Mouse (Mus musculus): Measurements from ENCODE around the gene Hoxb8.

Gene Hoxb8

DNA sequence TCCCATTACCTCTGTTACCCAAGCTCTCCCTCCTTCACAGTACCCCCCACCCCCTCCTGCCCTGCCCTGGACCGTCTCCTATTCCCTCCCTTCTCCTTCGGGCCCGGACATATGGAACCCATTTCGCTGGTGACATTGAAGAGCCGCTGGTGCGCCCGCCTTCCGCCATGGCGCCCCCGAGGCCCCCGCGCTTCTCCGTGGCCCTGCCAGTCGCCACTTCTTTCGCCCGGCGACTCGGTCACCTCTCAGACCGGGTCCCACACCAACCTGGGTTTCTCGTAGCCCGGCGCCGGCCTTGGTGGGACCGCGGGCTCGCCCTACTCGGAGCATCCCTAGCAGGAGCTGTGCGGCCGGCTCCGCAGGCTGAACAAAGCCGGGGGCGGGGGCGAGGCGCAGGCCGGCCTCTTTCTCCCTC lies 50.9 kb downstream of the Hoxb8 start:
- DNase-seq (ENCODE audit: low spot score in 2 of 2), result no peak

DNA sequence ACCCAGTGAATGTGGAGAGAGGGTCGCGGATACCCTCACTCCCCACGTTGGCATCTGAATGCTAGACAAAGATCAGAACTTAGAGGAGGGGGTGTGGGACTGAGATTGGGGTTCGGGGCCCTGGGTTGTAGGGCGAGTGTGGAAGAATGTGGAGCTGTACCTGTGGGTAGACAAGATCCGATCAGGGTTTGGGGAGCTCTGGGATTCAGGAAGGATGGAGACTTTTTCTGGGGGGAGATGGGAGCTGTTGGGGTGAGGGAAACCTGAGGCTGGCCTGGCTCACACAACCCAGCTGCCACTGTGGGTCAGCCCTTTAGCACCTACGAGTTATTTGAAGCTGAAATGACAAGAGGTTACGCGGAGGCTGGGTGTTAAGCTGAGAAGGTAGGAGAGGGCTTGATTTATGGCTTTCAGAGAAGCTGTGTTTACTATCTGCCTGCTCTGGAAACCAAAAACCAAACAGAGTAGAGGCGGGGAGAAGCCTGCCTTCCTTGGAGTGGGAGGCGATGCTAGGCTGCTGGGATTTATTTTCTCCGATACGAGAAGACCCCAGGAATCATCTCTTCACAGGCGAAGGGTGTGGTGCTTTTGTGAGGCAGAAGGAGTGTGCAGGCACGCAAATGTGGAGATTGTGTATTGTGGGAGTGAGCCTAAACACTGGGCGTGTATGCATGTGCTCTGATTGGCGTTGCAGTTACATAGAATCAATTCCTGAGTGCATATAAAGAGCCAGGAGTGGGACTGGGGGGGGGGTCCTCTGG lies 51.7 kb downstream of the Hoxb8 start:
- DNase-seq (ENCODE audit: low spot score in 2 of 2), result no peak

DNA sequence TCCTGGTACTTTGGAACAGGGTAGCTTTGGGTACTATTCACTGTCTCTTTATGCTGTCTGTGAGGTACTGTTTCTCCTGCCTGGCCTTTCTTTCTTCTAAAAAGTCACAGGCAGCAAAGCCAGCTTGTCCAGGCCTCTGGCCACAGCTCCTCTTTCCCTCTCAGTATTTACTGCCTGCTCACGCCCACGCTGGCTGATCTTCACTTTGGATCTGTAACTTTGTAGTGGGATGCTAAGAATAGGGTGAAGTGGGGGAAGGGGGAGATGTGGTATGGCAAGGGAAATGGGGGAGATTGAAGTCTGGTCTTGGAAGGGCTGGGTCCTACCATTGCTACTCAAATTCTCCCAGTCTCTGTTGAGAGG lies 52.3 kb downstream of the Hoxb8 start:
- no peak for DNase-seq (ENCODE audit: low spot score in 2 of 2)

Measured in frontal cortex, postnatal 14 days (tissue).